Mouse (Mus musculus): ENCODE data around the gene Nrtn.

Nrtn gene

DNA sequence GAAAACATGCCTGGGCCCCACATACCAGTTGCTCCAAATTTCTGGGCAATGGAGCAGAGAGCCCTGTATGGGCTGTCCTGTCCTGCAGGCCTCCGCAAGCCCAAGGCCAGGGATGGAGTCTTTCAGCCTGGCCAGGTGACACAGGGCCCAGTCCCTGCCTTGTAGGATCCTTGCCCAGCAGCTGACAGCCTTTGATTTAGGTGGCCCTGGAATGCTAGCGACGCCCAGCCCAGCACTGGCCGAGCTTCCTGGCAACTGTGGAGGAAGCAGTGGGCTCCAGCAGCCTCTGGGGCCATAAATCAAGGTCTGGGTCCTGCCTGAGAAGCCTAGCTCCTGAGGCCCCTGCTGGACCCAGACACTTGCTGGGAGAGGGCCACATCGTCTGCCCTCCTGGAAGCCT, 34.9 kb downstream of the Nrtn start:
- no peak for DNase-seq (ENCODE audit: extremely low spot score)

DNA sequence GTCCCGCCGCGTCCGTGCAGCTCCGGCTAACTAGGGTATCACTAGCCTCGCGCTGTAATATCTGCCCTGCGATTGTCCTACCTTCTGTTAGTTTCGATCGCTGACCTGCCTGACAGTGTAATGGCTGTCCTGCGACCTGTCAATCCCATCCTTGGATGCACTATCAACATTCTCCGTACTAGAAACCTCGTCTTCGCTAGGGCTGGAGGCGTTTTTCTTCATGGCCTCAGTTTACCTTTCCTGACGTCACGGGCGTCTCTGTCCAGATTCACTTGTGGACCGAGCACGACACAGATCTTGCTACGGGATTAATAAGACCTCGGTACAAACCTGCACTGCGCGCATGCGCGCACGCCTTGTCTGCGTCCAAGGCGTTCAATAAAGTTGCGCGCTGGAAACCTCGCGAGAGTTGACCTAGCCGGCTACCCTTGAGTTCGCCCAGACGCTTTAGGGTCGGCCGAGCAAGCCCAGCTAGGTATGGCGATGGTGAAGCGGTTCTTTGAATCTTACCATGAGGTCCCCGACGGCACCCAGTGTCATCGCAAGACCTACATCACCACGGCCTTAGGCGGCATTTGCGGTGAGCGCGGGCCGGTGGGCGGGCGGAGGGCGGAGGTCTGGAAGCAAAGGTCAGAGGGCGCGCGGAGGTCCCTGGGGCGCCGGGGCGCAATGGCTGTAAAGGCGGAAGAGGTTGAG, 39.8 kb downstream of the Nrtn start, which contains the start of the genes Ndufa11 and Vmac:
Gene Ndufa11, plus strand, starts transcription at position 405 of the 696 bp plus-strand sequence.
Gene Vmac, minus strand, starts transcription at position 660 of the 696 bp plus-strand sequence.
- peak; percentile 96 for DNase-seq (ENCODE audit: extremely low spot score)

DNA sequence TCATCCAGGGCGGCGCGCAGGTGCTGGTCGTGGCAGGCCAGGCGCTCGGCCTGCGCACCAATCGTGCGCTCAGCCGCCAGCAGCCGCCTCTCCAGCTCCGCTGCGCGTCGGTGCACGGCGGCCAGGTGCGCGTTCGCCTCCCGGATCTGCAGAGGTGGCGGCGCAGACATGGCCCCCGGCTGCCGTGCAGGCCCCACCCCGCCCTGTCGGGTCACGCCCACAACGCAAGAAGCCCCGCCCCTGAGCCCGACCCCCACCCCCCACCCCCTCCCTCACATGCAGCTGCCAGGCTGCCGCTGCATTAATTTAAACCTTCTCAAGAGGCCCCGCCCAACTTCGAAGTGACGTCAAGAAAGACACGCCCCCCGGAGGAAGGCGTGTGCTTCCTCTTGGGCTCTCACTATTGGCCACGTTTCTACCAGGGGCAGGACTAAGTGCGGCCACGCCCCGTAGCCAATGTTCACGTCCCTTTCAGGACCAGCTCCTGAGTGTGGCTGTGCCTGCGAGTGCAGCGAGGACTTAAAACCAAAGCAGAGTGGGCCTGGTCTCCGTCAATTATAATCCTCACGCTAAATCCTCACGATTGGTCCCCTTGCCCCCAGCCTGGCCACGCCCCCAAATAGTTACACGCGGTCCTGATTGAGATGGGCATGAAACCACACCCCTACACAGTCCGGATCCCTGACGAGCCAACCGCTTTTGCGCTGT, 40.5 kb downstream of the Nrtn start:
- peak; percentile 99 for DNase-seq (ENCODE audit: extremely low spot score)

DNA sequence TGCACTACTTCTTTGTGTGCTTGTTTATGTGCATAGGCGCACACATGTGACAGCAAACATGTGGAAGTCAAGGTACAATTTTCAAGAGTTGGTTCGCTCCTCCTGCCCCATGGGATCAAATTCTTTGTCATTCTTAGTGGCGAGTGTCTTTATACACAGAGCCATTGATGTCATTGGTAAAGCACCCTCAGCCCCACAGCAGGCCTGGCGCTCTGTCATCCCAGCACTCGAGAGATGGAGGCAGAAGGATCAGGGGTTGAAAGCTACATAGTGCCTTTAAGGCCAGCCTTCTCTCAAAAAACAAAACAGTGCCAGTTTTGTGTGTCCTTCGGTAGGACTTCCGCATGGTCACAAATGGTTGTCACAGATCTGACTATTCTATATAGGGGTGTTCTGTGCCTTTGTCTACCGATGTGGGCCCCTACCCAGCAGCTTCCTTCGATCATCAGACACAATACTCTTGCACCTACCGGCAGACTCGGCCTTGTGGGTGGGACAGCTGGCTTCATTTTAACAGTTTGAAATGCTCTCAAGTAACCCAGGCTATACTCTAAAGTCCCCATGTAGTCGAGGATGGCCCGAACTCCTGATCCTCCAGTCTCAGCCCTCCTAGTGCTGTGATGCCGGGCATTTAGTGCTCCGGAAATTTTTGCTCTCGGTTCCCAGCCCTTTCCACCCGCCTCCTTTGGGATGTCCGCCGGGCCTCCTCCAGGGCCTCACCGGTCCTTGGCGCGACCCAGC, 41.2 kb downstream of the Nrtn start:
- no peak for DNase-seq (ENCODE audit: extremely low spot score)

DNA sequence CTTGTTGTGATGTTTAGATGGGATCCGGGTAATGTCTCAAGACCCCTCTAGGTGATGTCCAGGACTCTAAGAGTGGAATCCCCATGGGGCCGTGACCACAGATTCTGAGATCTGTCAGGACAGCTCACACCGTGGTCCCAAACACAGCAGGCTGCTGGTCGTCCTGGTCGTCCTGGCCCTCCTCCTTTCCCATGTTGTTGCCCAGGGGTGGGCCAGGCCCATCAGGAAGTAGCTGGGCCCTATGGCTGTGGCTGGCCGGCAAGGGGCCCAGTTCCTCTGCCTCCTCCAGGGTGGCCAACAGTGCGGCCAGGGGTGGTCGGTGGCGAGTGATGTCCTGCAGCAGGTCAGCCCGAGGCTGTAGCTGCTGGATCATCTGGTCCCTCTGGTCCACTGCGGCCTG, 42.0 kb downstream of the Nrtn start:
- no peak for DNase-seq (ENCODE audit: extremely low spot score)

DNA sequence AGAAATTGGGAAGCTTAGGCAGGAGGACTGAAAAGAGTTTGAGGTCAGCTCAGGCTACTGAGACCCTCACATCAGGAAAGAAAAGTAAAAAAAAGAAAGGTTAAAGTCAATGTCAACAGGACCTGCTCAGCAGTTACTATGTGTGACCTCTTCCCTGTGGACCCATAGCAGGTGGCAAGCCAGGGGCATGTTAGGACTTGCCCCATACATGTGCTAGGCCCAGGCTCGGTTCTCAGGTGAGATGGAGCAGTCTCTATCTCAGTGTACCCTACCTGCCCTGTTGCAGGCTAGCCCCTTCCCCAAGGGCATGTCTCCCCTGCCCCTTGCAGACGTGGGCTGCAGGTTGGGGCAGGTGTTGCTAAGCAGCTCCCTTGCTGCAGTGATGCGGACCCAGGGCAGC, 47.6 kb downstream of the Nrtn start:
- no peak for DNase-seq (ENCODE audit: extremely low spot score)

DNA sequence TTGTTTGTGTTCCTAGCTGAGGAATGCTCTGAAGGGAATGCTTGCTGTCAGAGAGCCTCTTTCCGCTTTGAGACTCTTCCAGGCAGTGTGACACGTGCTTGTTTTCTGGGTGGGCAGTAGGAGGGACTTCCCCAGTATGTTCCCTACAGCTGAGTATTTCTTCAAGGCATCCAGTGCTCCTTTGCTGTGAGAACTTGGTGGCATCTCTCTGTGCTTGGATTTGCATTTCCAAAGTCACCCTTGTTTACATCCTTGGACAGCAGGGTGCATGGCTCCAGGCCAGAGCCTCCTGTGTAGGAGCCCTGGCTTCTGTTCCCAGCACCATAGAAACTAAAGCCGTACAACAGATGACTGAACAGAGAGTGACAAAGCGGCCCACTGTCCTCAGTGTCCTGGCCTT, 48.6 kb downstream of the Nrtn start:
- DNase-seq (ENCODE audit: extremely low spot score): no peak

DNA sequence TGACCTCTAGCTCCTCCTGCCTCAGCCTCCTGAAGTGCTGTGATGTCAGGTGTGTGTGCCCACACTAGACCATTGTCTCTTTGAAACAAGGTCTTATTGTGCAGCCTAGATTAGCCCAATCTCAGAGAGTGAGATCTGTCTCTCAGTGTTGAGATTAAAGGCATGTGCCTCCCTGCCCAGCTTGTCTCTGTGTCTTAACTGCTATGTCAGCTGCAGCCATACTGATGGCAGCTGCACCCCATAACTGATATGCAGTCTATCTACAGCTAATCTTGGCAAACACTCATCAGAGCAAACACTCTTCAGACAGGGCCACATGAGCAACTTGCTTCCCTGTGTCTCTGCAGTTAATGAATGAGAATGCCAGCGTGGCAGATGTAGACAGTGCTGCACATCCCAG, 50.8 kb downstream of the Nrtn start:
- DNase-seq (ENCODE audit: extremely low spot score): no peak

DNA sequence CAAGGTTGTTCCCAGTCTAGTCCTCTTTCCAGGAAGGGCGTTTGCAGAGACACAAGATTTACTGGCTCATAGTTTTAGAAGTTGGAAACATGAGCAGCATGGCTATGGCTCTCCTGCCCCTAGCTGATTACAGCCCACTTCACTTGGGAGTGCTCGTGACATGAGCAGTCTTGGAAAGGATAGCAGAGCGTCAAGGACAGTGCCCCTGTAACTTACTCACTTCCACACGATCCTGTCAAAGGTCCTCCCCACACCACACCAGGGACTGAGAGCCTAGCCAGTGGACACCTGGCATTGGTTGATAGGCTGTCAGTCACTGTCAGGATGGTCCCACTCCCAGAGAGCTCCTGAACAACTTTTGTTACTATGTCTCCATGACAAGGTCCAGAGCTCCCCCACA, 54.3 kb downstream of the Nrtn start:
- no peak for DNase-seq (ENCODE audit: extremely low spot score)
